In the genomic region with DNA sequence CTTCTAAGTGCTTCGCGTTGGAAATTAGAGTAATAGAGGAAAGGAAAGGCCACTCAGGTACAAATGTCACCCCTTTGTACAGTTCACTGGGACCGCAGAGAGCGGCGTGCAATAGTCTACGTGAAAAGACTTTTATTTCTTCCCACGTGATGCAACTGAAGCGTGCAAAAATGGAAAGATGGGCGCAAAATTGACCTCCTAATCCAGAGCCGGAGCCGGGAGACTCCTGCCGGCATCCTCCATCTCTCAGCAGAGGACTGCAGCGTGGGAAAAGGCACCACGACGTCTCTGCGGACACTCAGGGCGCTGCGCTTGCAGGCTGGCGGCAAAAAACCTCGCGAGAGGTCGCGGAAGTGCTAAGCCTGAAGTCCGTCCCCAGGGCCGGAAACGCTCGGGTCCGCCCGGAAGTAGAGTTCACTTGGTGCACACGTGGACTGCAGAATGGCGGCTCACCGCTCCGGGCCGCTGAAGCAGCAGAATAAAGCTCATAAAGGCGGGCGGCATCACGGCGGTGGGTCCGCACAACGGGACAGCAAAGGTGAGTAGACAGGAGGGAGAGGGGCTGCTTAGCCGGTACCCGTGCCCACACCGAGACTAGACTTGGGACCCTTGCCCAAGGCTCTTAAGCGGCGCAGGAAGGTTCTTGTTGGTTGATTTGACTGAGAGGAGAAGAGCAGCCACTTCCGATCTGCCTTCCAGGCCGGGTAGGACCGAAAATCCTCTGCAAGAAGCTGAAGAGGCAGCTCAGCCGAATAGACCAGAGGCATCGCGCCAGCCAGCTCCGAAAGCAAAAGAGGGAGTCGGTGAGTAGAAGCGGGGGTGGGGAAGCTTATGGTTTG, we compare ENCODE assay signal across 8 mouse cellular contexts. TPM values are rescaled to one million over a fixed set of nuclear protein-coding genes. Genes with fewer than 3 reads are reported as not detected.
DNase-seq lines count a peak whose midpoint lies in the region; ATAC-seq and TF ChIP-seq lines count a peak whose summit lies in the region.

TSS of gene Tsr1 (plus strand) at position 394 of the 839 bp plus-strand sequence.

- peaks cover 34% of the 10 kb centered on the region for H3K36me3 ChIP-seq in embryonic facial prominence, embryonic 12.5 days
- no peaks in the 10 kb centered on the region; the same call in 1 of the 2 replicates for H3K36me3 ChIP-seq in kidney, adult 2 months (ENCODE audit: control insufficient read depth, insufficient read depth, low read length)
- peaks cover 33% of the 10 kb centered on the region for H3K36me3 ChIP-seq in limb, embryonic 14.5 days (ENCODE audit: control insufficient read depth, insufficient read depth, low read length)
- H3K36me3 ChIP-seq in midbrain, postnatal 0 days (ENCODE audit: insufficient read depth, low read length): peaks cover 28% of the 10 kb centered on the region

- H3K27me3 ChIP-seq in embryonic facial prominence, embryonic 12.5 days: no peaks in the 10 kb centered on the region
- no peaks in the 10 kb centered on the region for H3K27me3 ChIP-seq in kidney, adult 2 months (replicated peaks; ENCODE audit: control insufficient read depth, insufficient read depth, low read length)
- H3K27me3 ChIP-seq in limb, embryonic 14.5 days (ENCODE audit: control insufficient read depth, insufficient read depth, low read length): no peaks in the 10 kb centered on the region
- no peaks in the 10 kb centered on the region for H3K27me3 ChIP-seq in midbrain, postnatal 0 days (ENCODE audit: insufficient read depth, low read length)

- peak; percentile 92 for DNase-seq in 3134 (ENCODE audit: extremely low read depth, insufficient read length, low spot score)
- peak; percentile 91 for DNase-seq in adrenal gland, postnatal 25 days
- peak; percentile 89 to 93 for DNase-seq in heart, adult 18-20 months
- peak; percentile 95 for DNase-seq in kidney, adult 2 months
- DNase-seq in limb, embryonic 14.5 days (ENCODE audit: low spot score): peak; percentile 89
- peak; percentile 96 for DNase-seq in midbrain, postnatal 0 days (ENCODE audit: low spot score)
- peak; percentile 76 to 83 for DNase-seq in spleen, postnatal 14 days (ENCODE audit: low spot score in 2 of 2)

- peak; percentile 11 for TF ChIP-seq POLR2A in kidney, adult 2 months (IDR thresholded peaks at IDR 0.05; ENCODE audit: low read depth, low read length)
- peak; percentile 41; the same call in 1 of the 2 replicates for TF ChIP-seq POLR2A in limb, embryonic 14.5 days (IDR thresholded peaks at IDR 0.05; ENCODE audit: borderline replicate concordance, extremely low read depth, insufficient read depth, insufficient read length)

- H3K4me1 ChIP-seq in embryonic facial prominence, embryonic 12.5 days: peaks cover 5% of the 10 kb centered on the region
- peaks cover 7% of the 10 kb centered on the region; the same call in 1 of the 2 replicates for H3K4me1 ChIP-seq in kidney, adult 2 months (ENCODE audit: control insufficient read depth, insufficient read depth, low read length)
- no peaks in the 10 kb centered on the region for H3K4me1 ChIP-seq in limb, embryonic 14.5 days (ENCODE audit: control insufficient read depth, insufficient read depth, low read length)
- H3K4me1 ChIP-seq in midbrain, postnatal 0 days (ENCODE audit: insufficient read depth, low read length): peaks cover 5% of the 10 kb centered on the region; the same call in 1 of the 2 replicates

- H3K27ac ChIP-seq in embryonic facial prominence, embryonic 12.5 days: peak within 1 kb of the TSS; percentile 76
- H3K27ac ChIP-seq in kidney, adult 2 months (ENCODE audit: insufficient read depth, low read depth, low read length): peak within 1 kb of the TSS; percentile 96
- peak within 1 kb of the TSS; percentile 78 for H3K27ac ChIP-seq in limb, embryonic 14.5 days (replicated peaks; ENCODE audit: low read depth, low read length)
- H3K27ac ChIP-seq in midbrain, postnatal 0 days (ENCODE audit: low read depth, low read length): peak within 1 kb of the TSS; percentile 94

- peak; percentile 80 for ATAC-seq in embryonic facial prominence, embryonic 12.5 days (ENCODE audit: insufficient number of reproducible peaks, insufficient read depth, low FRiP score, low TSS enrichment)
- ATAC-seq in limb, embryonic 14.5 days (ENCODE audit: low FRiP score, low read depth): peak; percentile 83
- peak; percentile 88 for ATAC-seq in midbrain, postnatal 0 days (ENCODE audit: low FRiP score)

- H3K4me3 ChIP-seq in embryonic facial prominence, embryonic 12.5 days: peak within 1 kb of the TSS; percentile 86
- peak within 1 kb of the TSS; percentile 86 for H3K4me3 ChIP-seq in kidney, adult 2 months (ENCODE audit: insufficient read depth, low read depth, low read length)
- H3K4me3 ChIP-seq in limb, embryonic 14.5 days (replicated peaks; ENCODE audit: low read length): peak within 1 kb of the TSS; percentile 81
- H3K4me3 ChIP-seq in midbrain, postnatal 0 days (ENCODE audit: low read depth, low read length): peak within 1 kb of the TSS; percentile 79

- H3K9ac ChIP-seq in embryonic facial prominence, embryonic 12.5 days: peak within 1 kb of the TSS; percentile 77
- H3K9ac ChIP-seq in limb, embryonic 14.5 days (ENCODE audit: low read depth, low read length, severe bottlenecking): peak within 1 kb of the TSS; percentile 74
- H3K9ac ChIP-seq in midbrain, postnatal 0 days (replicated peaks; ENCODE audit: low read length, poor library complexity, severe bottlenecking): peak within 1 kb of the TSS; percentile 84

- H3K9me3 ChIP-seq in embryonic facial prominence, embryonic 12.5 days: no peaks in the 10 kb centered on the region
- no peaks in the 10 kb centered on the region for H3K9me3 ChIP-seq in limb, embryonic 14.5 days (ENCODE audit: control insufficient read depth, low read length)
- no peaks in the 10 kb centered on the region for H3K9me3 ChIP-seq in midbrain, postnatal 0 days (ENCODE audit: low read length)

- peak within 1 kb of the TSS; percentile 98 for H3K4me2 ChIP-seq in embryonic facial prominence, embryonic 12.5 days (replicated peaks)
- peak within 1 kb of the TSS; percentile 94 for H3K4me2 ChIP-seq in limb, embryonic 14.5 days (replicated peaks; ENCODE audit: low read depth, low read length, severe bottlenecking)
- peak within 1 kb of the TSS; percentile 73 for H3K4me2 ChIP-seq in midbrain, postnatal 0 days (ENCODE audit: low read depth, low read length, poor library complexity, severe bottlenecking)

- no peak for TF ChIP-seq CTCF in kidney, adult 2 months (conservative IDR thresholded peaks at IDR 0.05; ENCODE audit: insufficient read depth, insufficient read length, low read depth, low read length)
- 0 out of 2 replicates have a peak, but pooled peaks have one; percentile 8 for TF ChIP-seq CTCF in midbrain, postnatal 0 days (IDR thresholded peaks at IDR 0.05)

- under 1% methylated on average over 54 of the region's 54 CpGs for WGBS in embryonic facial prominence, embryonic 12.5 days
- WGBS in kidney, adult 2 months: under 1% methylated on average over 54 of the region's 54 CpGs
- WGBS in limb, embryonic 14.5 days: 1% methylated on average over 54 of the region's 54 CpGs
- under 1% methylated on average over 54 of the region's 54 CpGs for WGBS in midbrain, postnatal 0 days

RNA-seq across cellular contexts. Expression of gene Tsr1, which starts in this region (rescaled TPM):
- total RNA-seq in adrenal gland, postnatal 25 days (2021): 32.6 and 40.9 TPM in 2 replicates
- polyA plus RNA-seq in embryonic facial prominence, embryonic 12.5 days (2016; fragmentation: Nextera tagmentation; extraction: Ambion mirVana): 39.2 and 44.5 TPM in 2 replicates
- 10 to 100 TPM; 18.4 to 20.4 TPM for total RNA-seq in heart, adult 18-20 months (2021)
- 6.3 and 6.6 TPM in 2 replicates for polyA plus RNA-seq in kidney, adult 2 months (2012; rRNA removed)
- 31.3 and 37.0 TPM in 2 replicates for polyA plus RNA-seq in limb, embryonic 14.5 days (2012; rRNA removed)
- 49.6 and 50.0 TPM in 2 replicates for polyA plus RNA-seq in limb, embryonic 14.5 days (2014; fragmentation: Nextera tagmentation; extraction: Ambion mirVana)
- 23.6 and 28.6 TPM in 2 replicates for total RNA-seq in midbrain, postnatal 0 days (2014; rRNA removed)
- 21.2 and 22.9 TPM in 2 replicates for polyA plus RNA-seq in midbrain, postnatal 0 days (2015; fragmentation: Nextera tagmentation; extraction: Ambion mirVana)

Comparison
In these comparisons a context has a peak if more than half of its experiments do, and no peak if none do; other contexts are left out.
1. Peak in every context shown above with its lines: DNase-seq, ATAC-seq, H3K4me3 ChIP-seq and H3K27ac ChIP-seq.